13 mouse cellular contexts compared by ENCODE assay signal in the genomic region with DNA sequence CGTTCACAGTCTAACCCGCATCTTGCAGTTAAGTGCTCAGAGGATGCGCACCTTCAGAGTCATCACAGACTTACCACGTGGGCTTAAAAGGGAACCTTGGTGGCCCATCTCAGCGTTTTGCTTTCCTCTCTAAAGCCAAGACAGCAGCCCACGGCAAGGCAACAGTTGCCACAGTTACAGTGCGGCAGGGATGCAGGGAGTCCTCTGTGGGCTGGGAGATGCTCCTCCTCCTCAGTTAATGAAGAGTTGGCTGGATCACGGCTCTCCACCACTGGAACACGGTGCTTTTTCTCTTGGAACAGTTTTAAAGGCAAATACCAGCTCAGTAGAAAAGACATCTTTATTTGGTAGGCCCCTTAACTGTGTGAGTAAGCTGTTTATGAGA. TPM values are rescaled to one million over a fixed set of nuclear protein-coding genes. Genes with fewer than 3 reads are reported as not detected.
A peak's percentile ranks its signal among the peaks of the same experiment; 100 is the strongest.
DNase-seq lines count a peak whose midpoint lies in the region; ATAC-seq and TF ChIP-seq lines count a peak whose summit lies in the region.
"Had no signal": no experiment of that assay in that cellular context is flagged by ENCODE, and none has a peak within 500 bp of the region (broad histone marks: within the 10 kb centered on the region; RNA-seq: fewer than 3 reads in every experiment).

No protein-coding gene starts in this region.

- ATAC-seq in kidney, embryonic 14.5 days (ENCODE audit: low FRiP score, low TSS enrichment): no peak
- ATAC-seq: activated CD4-positive, CD25-positive, alpha-beta regulatory T cell, adult 4 months; hindbrain, embryonic 16.5 days; midbrain, embryonic 16.5 days had no signal

- H3K9me3 ChIP-seq in kidney, embryonic 14.5 days (ENCODE audit: control insufficient read depth, low read length): no peaks in the 10 kb centered on the region
- H3K9me3 ChIP-seq: heart, embryonic 15.5 days had no signal

- no peak for TF ChIP-seq CTCF in brain, embryonic 14.5 days (IDR thresholded peaks at IDR 0.05; ENCODE audit: borderline replicate concordance, extremely low read depth, insufficient read depth, insufficient read length)

- TF ChIP-seq POLR2A in brain, embryonic 14.5 days (IDR thresholded peaks at IDR 0.05; ENCODE audit: borderline replicate concordance, extremely low read depth, insufficient read depth, insufficient read length, poor library complexity, severe bottlenecking): no peak

- H3K9ac ChIP-seq in kidney, embryonic 14.5 days (ENCODE audit: low read depth, low read length): no peak overlapping the region
- H3K9ac ChIP-seq: heart, embryonic 15.5 days had no signal

- no peak overlapping the region for H3K4me3 ChIP-seq in kidney, embryonic 14.5 days (ENCODE audit: low read length)
- H3K4me3 ChIP-seq: heart, embryonic 15.5 days had no signal

- peaks cover 3% of the 10 kb centered on the region; the same call in 1 of the 2 replicates for H3K4me1 ChIP-seq in kidney, embryonic 14.5 days (ENCODE audit: control insufficient read depth, insufficient read depth, low read length)

- no peak overlapping the region for H3K4me2 ChIP-seq in kidney, embryonic 14.5 days (replicated peaks; ENCODE audit: low read depth, low read length)
- H3K4me2 ChIP-seq: heart, embryonic 15.5 days had no signal

- DNase-seq in layer of hippocampus, adult 11-12 months (ENCODE audit: low spot score): peak; percentile 67
- no peak for DNase-seq in layer of hippocampus, adult 9-10 months (ENCODE audit: low spot score)
- peak; percentile 31 for DNase-seq in brain, embryonic 14.5 days (ENCODE audit: low read depth)
- peak; percentile 32 to 68 for DNase-seq in left cerebral cortex, adult 8-10 months (ENCODE audit: low spot score in 2 of 2)
- DNase-seq in right cerebral cortex, adult 2 months (ENCODE audit: low spot score in 2 of 2): peak; percentile 67 to 74
- no peak for DNase-seq in urinary bladder, postnatal 4 days (ENCODE audit: low spot score in 2 of 2)

- H3K27ac ChIP-seq in kidney, embryonic 14.5 days (ENCODE audit: low read depth, low read length): no peak overlapping the region
- H3K27ac ChIP-seq: heart, embryonic 15.5 days; kidney, postnatal 0 days had no signal

- H3K36me3 ChIP-seq in kidney, embryonic 14.5 days (ENCODE audit: control insufficient read depth, insufficient read depth, low read length): no peaks in the 10 kb centered on the region
- H3K36me3 ChIP-seq: heart, embryonic 15.5 days had no signal

- 85% methylated on average over 9 of the region's 9 CpGs for WGBS in kidney, embryonic 14.5 days

- H3K27me3 ChIP-seq in kidney, embryonic 14.5 days (ENCODE audit: control insufficient read depth, insufficient read depth, low read length): no peaks in the 10 kb centered on the region
- H3K27me3 ChIP-seq: CH12.LX; heart, embryonic 15.5 days had no signal

RNA-seq across cellular contexts. Expression of a gene that starts 4.6 kb away (rescaled TPM):
- polyA plus RNA-seq in brain, embryonic 14.5 days (2012; rRNA removed): 28.2 and 33.0 TPM in 2 replicates
- total RNA-seq in left cerebral cortex, adult 8-10 months (2022): 10 to 100 TPM; 43.4 to 46.2 (median 44.4) TPM
- polyA plus RNA-seq in kidney, embryonic 14.5 days (2014; fragmentation: Nextera tagmentation; extraction: Ambion mirVana): 8.0 and 10.4 TPM in 2 replicates

Comparison
In these comparisons a context has a peak if more than half of its experiments do, and no peak if none do; other contexts are left out.
1. DNase-seq: peak in layer of hippocampus, adult 11-12 months (single experiment), brain, embryonic 14.5 days (single experiment), left cerebral cortex, adult 8-10 months (2 of 2) and right cerebral cortex, adult 2 months (2 of 2); none in layer of hippocampus, adult 9-10 months (single experiment) and urinary bladder, postnatal 4 days (0 of 2).